Mouse (Mus musculus): ENCODE data around the gene Serpina3j.

GRCm38 (mm10) chr12:104279056-104279435 is 35.3 kb upstream of the Serpina3j start:
- TF ChIP-seq POLR2A (IDR thresholded peaks at IDR 0.05; ENCODE audit: low read depth, low read length), result no peak
- no peak for TF ChIP-seq CTCF (conservative IDR thresholded peaks at IDR 0.05; ENCODE audit: insufficient read depth, insufficient read length, low read depth, low read length)
